Mouse (Mus musculus) urinary bladder, postnatal 36 days (tissue): ENCODE measurements around the gene Zim1.

Experiments
- DNase-seq, 2 experiments: peaks; one replicate each; pipeline ENCODE4 v3.0.0; 2022; ENCODE audit warnings: low spot score in 2 of 2, mixed read lengths in 1 of 2

Gene Zim1

DNA sequence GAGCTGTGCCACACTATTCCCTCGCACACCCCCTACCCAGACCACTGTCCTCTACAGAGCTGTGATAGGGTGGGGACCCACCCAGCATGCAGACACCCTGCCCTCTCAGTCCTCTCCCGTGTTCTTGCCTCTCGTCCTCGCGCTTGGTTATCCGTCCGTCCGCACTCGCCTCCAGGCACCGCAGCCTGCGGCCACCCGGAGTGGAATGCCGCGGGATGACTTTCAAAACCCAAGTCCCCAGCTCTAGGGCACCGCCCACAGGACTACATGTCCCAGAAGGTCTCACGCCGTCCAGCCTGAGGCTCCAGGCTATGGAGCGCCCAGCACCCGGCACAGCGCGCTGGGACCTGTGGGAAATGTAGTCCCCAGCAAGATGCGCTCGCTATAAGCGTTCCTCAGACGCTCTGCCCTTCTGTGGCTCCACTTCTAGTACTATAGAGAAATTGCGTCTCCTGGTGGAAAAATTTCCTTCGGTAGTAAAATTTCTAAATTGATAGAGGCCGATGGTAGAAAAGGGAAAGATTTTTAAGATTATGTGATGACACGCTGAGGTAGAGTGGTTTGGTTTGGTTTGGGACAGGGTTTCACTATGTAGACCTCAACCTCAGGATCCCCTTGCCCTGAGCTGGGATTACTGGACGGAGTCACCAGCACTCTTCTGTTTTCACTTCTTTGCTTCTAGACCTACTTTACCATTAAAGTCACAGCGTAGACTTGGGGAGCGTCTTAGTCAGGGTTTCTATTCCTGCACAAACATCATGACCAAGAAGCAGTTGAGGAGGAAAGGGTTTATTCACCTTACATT is at the start of gene Zim1:
Gene Zim1 (minus strand): TSS at position 210 of the 805 bp plus-strand sequence.
- peak; percentile 75 to 86 for DNase-seq

DNA sequence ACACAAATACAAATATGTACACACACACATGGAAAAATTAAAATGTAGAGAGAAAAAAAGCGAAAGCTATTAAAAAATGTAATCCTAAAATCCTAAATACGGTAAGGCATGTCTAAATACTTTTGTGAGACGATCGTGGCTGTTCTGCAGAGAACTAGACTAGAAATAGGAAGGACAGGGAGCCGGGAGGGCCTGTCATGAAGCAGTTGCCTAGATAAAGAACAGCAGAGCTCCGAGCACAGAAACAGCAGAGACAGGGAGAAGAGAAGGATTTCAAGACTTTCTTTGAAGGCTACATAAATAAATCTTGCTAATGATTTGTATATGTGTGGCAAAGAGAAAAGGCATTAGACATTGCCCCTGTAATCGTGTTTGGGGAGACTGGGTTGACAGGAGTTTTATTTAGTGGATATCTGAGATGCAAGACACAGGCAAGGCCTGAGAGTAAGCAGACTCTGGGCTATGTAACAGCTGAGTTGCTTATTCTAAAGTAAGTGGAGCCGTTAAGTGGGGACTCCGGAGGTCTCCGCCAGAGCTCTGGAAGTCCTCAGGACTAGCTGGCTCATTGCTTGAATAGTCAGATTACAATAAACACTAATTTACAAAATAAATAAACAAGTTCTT is 48.1 kb upstream of the Zim1 start:
- DNase-seq = no peak

- no peak for DNase-seq
These were observed 39.8 kb upstream of the Zim1 start for GRCm38 (mm10) chr7:6736060-6736459.

GRCm38 (mm10) chr7:6731930-6732329 is 35.7 kb upstream of the Zim1 start:
- DNase-seq = no peak

- no peak for DNase-seq
These were observed 35.1 kb upstream of the Zim1 start for GRCm38 (mm10) chr7:6731373-6731772.

- DNase-seq = no peak
These were observed 34.6 kb upstream of the Zim1 start for GRCm38 (mm10) chr7:6730801-6731200.

DNA sequence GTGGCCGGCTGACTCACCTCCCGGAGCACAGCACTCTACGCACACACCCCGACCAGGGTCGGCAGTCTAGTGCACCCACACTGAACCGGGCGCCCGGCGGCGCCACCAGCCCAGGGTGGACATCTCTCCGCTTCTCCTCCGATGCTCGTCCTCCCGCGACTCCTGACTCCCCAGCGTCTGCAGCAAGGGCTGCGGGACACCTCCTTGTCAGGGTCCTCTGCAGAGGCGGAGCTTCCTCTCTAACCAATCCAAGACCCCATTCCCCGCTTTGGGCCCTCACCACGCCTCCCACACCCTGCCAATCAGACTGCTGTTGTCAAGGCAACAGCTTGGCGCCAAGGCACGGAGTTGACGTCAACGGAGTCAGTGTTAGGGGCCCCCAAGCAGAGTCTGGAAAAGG is 34.0 kb upstream of the Zim1 start, which contains the start of the genes Peg3 and Usp29:
Gene Peg3 (minus strand): TSS at position 191 of the 400 bp plus-strand sequence.
Gene Usp29 (plus strand): TSS at position 338 of the 400 bp plus-strand sequence.
- peak; percentile 63 to 81 for DNase-seq

GRCm38 (mm10) chr7:6729061-6729817 is 33.0 kb upstream of the Zim1 start:
- DNase-seq = peak; percentile 85 to 94

DNA sequence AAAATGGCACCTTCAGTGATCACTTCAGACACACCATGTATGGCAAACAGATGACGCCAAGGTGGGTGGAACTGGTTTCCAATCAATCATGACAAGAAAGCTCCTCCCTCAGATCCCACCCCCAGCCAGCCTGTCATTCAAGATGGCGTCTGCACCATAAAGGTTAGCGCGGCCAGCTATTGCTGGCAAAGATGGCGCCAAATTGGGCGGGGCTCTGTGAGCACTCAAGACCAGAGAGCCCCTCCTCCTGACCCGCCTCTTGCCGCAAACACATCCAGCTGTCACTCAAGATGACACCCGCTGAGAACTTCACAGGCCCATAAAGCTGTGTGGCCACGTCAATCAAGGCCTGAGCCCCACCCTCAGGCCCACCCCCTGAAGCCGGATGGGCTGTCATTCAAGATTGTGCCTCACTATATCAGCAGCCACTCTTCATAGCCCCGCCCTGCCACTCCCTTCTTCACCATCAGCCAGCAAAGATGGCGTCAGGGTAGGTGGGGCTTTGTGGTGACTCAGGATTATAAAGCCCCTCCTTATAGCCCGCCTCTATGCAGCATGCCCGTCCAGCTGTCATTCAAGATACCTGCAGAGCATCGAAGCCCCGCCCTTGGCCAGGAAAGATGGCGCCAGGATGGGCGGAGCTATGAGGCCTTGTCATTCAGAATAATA is 32.1 kb upstream of the Zim1 start:
- peak; percentile 82 to 90 for DNase-seq

GRCm38 (mm10) chr7:6727351-6728121 is 31.3 kb upstream of the Zim1 start:
- peak; percentile 60 to 81 for DNase-seq

DNA sequence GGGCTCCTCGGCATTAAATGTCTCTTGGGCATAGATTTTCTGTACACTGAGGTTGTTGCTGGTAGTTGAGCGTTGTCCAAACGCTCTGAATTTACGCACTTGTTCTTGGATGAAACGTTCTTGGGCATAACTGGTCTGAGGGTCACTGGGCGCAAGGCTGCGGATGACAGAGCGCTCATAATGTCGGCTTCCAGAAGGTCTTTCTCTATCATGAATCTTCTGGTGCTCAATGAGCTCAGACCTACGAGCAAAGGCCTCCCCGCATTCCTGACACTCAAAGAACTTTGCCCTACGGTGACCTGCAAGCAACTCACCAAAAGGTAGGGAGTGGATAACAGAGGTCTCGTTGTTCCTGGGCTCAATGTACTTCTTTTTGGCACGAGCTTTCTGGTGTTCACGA is 13.1 kb upstream of the Zim1 start:
- DNase-seq = no peak

- no peak for DNase-seq
These were observed 12.4 kb upstream of the Zim1 start for GRCm38 (mm10) chr7:6708451-6709180.

DNA sequence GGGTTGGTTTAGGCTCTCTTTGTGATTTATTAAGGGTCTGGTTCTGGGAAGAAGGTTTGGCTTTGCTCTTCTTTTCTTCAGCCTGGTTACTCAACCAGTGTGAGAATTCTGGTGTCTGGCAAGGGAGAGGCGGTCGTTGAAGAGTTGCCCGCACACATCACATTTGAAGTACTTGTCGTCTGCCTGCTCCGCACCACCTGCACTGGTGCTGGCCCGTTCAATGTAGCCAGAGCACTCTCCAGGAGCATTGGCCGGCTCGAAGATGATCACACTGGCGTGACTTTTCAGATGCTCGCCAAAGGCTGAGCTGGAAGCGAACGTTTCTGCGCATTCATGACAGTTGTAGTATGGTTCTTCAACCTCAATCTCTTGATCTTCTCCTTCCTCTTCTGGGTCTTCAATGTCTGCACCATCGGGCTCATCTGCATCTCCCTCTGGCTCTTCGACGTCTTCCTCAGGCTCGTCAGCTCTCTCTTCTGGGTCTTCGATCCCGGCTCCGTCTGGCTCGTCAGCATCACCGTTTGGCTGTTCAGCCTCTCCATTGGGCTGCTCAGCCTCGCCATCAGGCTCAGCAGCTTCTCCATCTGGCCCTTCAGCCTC is 11.3 kb upstream of the Zim1 start:
- DNase-seq = no peak

DNA sequence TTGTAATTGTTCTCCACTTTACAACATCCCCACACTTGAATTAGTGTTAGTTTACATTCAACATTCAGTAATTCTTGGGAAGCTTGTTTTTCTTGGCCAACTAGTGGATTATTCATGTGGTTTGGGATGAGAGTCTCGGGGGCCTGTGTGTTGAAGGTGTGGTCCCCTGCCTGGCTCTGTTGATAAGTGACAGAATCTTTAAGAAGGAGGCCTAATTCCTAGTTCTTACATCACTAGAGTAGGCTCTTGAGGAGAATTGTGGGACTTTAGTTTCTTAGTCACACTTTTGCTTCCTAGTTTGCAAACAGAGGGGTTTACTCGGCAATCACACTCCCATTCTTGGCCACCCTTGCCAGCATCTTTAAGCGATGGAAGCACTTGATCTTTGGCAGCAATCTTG is 3.0 kb upstream of the Zim1 start:
- no peak for DNase-seq

GRCm38 (mm10) chr7:6685511-6685910 is 10.7 kb downstream of the Zim1 start:
- DNase-seq = no peak

DNA sequence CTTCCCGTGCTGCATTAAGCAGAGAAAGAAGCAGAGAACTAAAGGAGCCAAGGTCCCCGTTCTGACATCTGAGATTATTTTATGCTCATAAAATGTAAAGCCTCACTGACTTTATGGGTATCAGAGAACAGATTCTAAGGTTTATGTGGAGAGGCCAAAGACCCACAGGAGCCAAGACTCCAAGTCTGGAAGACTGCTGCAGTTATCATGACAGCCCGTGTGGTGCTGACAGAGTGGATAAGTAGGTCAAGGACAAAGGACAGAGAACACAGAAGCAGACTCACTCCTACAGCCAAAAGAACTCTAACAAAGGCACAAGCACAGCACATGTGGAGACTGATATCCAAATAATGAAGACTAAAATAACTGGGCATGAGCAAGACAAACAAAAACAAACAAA is 29.5 kb downstream of the Zim1 start:
- no peak for DNase-seq

GRCm38 (mm10) chr7:6663430-6663829 is 32.8 kb downstream of the Zim1 start:
- no peak for DNase-seq

DNA sequence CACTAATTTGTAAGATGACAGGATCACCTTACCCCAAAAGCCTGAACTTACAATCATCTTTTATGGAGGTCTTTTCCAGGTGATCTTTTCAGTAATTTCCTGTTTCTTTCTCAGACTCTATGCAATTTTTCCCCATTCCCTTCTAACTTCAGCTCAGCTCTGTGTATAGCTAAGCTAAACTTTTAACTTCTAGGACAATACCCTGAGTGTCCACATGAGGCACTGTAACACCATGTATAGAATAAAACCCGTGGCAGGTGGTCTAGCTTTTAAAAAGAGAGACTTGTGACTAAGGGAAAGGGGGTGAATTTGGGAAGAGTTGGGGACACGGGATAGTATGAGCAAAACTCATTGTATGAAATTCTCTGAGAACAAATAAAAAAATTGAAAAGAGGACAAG is 36.6 kb downstream of the Zim1 start:
- DNase-seq = peak in 1 of 2 experiments; percentile 5

DNA sequence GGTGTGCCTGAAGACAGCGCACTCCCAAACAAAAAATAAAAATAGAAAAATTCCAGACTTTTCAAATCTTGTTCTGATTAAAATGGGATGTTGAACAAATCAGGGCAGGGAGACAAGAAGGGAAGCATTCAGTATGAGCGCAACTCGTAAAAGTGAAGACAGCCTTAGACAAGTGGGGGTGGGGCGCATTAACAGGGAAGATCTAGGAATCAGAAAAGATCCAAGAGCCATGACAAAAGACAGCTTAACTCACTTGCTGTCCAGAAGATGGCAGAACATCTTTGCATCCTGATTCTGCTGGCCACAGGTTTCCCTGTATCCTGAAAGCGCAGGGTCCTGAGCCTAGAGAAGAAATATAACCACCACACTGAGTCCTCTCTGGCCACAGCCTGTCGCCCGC is 37.6 kb downstream of the Zim1 start:
- DNase-seq = no peak

DNA sequence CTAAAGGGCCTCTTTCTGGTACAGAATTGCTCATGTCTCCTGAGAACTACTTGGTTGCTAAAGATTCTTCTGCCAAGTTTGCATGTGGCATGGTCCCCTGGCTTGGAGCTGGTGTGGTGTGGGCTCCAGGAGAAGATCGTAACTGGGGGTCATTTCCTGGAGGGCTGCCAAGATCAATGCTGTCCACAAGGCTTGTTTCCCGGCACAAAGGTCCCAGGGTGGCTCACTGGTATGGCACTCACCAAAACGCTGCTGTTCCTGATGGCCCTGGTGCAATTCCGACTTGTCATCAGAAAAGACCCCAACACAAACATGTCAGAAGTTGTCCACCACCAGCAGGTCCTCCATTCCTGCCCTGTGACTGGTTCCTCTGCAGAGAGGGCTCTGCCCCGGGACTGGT is 44.1 kb downstream of the Zim1 start:
- DNase-seq = no peak
